Mouse (Mus musculus): ENCODE measurements at regions not wholly inside any gene's neighbourhood (a gene's known extent, or its start where the extent isn't known, plus 50 kb on each side); places are given as distances from the start of the nearest gene placed in this dataset.

DNA sequence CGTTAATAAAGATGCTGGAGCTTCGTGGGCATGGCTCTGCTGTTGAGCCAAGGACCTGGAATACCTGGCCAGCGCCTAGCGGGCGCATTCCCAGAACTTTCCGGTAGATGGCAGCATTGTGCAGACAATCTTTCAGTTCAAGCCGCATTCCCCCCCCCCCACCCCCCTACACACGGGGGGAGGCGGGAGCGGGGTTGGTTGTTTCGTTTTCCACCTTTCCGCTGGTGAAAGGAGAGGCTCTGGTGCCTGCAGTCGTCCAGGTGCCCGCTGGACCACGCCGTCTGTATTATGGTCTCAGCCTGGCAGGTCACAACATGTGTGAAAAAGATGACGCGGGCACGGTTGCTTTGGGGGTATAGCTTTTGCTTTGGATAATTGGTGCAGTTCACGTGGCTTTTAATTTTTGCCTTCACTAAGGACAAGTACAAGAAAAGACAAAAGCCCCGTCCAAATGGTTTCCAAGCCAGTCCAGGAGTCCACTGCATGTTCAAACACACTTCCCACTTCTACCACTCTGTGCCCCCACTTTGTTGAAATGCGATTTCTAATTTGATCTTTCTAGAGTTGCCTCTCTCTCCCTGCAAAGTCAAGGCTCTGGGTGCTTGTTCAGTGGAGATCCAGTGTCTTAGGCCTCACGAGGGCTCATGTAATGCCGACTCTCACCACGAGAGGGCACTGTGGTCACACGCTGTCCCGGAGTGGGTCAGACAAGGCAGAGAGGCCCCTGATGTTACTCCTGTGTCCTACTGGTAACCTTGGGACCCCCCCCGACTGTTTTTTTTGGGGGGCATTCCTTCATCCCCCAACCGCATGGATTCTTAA is 52.3 kb upstream of the Igfbp7 start (continued):
- TF ChIP-seq SIN3A (IDR thresholded peaks at IDR 0.05; ENCODE audit: low read length): peak; percentile 65; the same call in 1 of the 2 replicates
- TF ChIP-seq POLR2A (IDR thresholded peaks at IDR 0.05; ENCODE audit: low read depth, low read length): peak; percentile 42; the same call in 1 of the 2 replicates
- peak; percentile 39; the same call in 1 of the 2 replicates for TF ChIP-seq ZNF384 (IDR thresholded peaks at IDR 0.05; ENCODE audit: low read depth, low read length)
- no peak for TF ChIP-seq MAFK (IDR thresholded peaks at IDR 0.05; ENCODE audit: insufficient replicate concordance, low read length)
- TF ChIP-seq KAT2A (IDR thresholded peaks at IDR 0.05; ENCODE audit: insufficient replicate concordance, low read length): no peak
- 0 out of 2 replicates have a peak, but pooled peaks have one; percentile 35 for TF ChIP-seq RCOR1 (conservative IDR thresholded peaks at IDR 0.05; ENCODE audit: low read depth, low read length)
- peak; percentile 74 for TF ChIP-seq MXI1 (IDR thresholded peaks at IDR 0.05; ENCODE audit: low read depth, low read length)
- TF ChIP-seq E2F4 (IDR thresholded peaks at IDR 0.05; ENCODE audit: insufficient replicate concordance, low read depth, low read length): peak; percentile 76; the same call in 1 of the 2 replicates
- no peak for TF ChIP-seq PAX5 (IDR thresholded peaks at IDR 0.05; ENCODE audit: low read length)
- no peak for TF ChIP-seq ZKSCAN1 (IDR thresholded peaks at IDR 0.05; ENCODE audit: borderline replicate concordance, low read depth, low read length)
- TF ChIP-seq ZMIZ1 (IDR thresholded peaks at IDR 0.05; ENCODE audit: low read depth, low read length): no peak
- no peak for TF ChIP-seq GABPA (IDR thresholded peaks at IDR 0.05; ENCODE audit: insufficient replicate concordance, low read depth, low read length)
- no peak for TF ChIP-seq EP300 (IDR thresholded peaks at IDR 0.05; ENCODE audit: low read length)
- TF ChIP-seq TCF12 (IDR thresholded peaks at IDR 0.05; ENCODE audit: low read depth, low read length): peak; percentile 73; the same call in 1 of the 2 replicates
